Comparison of ENCODE assay signal across 10 mouse cellular contexts in the genomic region with DNA sequence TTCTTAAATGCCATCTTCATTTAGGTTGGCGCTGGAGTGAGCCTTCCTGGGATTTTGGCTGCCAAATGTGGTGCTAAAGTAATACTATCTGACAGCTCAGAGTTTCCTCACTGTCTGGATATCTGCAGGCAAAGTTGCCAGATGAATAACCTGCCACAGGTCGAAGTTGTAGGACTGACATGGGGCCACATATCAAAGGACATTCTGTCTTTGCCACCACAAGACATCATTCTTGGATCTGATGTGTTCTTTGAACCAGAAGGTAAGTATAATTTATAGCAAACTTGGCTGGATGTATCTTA. TPM values are rescaled to one million over a fixed set of nuclear protein-coding genes. Genes with fewer than 3 reads are reported as not detected.
DNase-seq lines count a peak whose midpoint lies in the region; ATAC-seq and TF ChIP-seq lines count a peak whose summit lies in the region.
"Not testable (repeated sequence)": the region's sequence is repeated elsewhere in the genome, so short reads cannot be mapped to it uniquely, and the experiment has no call there.
"Had no signal": no experiment of that assay in that cellular context is flagged by ENCODE, and none has a peak within 500 bp of the region (broad histone marks: within the 10 kb centered on the region; RNA-seq: fewer than 3 reads in every experiment).

No protein-coding gene starts in this region.

- H3K4me2 ChIP-seq in liver, embryonic 11.5 days; lung, embryonic 15.5 days: not testable (repeated sequence)
- H3K4me2 ChIP-seq in liver, embryonic 13.5 days = 0 out of 2 replicates have a peak overlapping the region, but pooled peaks have one; percentile 28
- H3K4me2 ChIP-seq in myocyte (ENCODE audit: low read depth) = peak overlapping the region; percentile 7

- H3K4me3 ChIP-seq in ES-E14 (ENCODE audit: insufficient read depth in 1 of 2, low read depth in 1 of 2, low read length in 2 of 2, poor library complexity in 1 of 2, severe bottlenecking in 1 of 2); gastrocnemius, adult 2 months; lung, embryonic 15.5 days; myocyte: not testable (repeated sequence)
- peak overlapping the region; percentile 17 for H3K4me3 ChIP-seq in liver, embryonic 11.5 days (ENCODE audit: low read depth, low read length)
- H3K4me3 ChIP-seq in liver, embryonic 13.5 days (replicated peaks) = peak overlapping the region; percentile 10; the same call in 1 of the 2 replicates

- in situ Hi-C loops in ES-E14 (cut with MboI; ENCODE audit: low sequenced_read_pairs in 2 of 2, unreplicated experiment in 2 of 2) = not testable (repeated sequence)

- intact Hi-C loops in gastrocnemius, adult 2 months (cut with DNase I) = not testable (repeated sequence)

- not testable (repeated sequence) for ATAC-seq in liver, embryonic 11.5 days (replicated peaks; ENCODE audit: low FRiP score); liver, embryonic 13.5 days (ENCODE audit: low read depth); lung, embryonic 15.5 days (ENCODE audit: borderline replicate concordance, extremely low read depth, low FRiP score, low TSS enrichment)

- not testable (repeated sequence) for DNase-seq in ES-E14 (ENCODE audit: low read depth, low spot score); gastrocnemius, adult 2 months; liver, embryonic 11.5 days (ENCODE audit: low spot score); liver, embryonic 13.5 days
- DNase-seq in cerebellum, adult 11-12 months = peak; percentile 12

- H3ac ChIP-seq in myocyte (ENCODE audit: control insufficient read depth, insufficient read length) = not testable (repeated sequence)

- not testable (repeated sequence) for H3K9ac ChIP-seq in ES-E14 (ENCODE audit: insufficient read depth, low read depth, low read length, poor library complexity, severe bottlenecking); liver, embryonic 11.5 days (ENCODE audit: low read depth, low read length); lung, embryonic 15.5 days
- peak overlapping the region; percentile 43 for H3K9ac ChIP-seq in liver, embryonic 13.5 days

- H3K4me1 ChIP-seq in ES-E14 (ENCODE audit: control insufficient read depth in 2 of 2, insufficient read depth in 2 of 2, low read length in 2 of 2, poor library complexity in 1 of 2) = not testable (repeated sequence)
- H3K4me1 ChIP-seq in liver, embryonic 11.5 days (replicated peaks; ENCODE audit: control insufficient read depth, insufficient read depth, low read length) = peaks cover 14% of the 10 kb centered on the region
- peaks cover 64% of the 10 kb centered on the region for H3K4me1 ChIP-seq in liver, embryonic 13.5 days (replicated peaks)
- peaks cover 29% of the 10 kb centered on the region for H3K4me1 ChIP-seq in lung, embryonic 15.5 days

- not testable (repeated sequence) for H3K27ac ChIP-seq in ES-E14 (ENCODE audit: insufficient read depth, low read depth, low read length, poor library complexity, severe bottlenecking); liver, embryonic 11.5 days (ENCODE audit: low read depth, low read length)
- peak overlapping the region; percentile 32 for H3K27ac ChIP-seq in gastrocnemius, adult 2 months
- peak overlapping the region; percentile 9; the same call in 1 of the 2 replicates for H3K27ac ChIP-seq in liver, embryonic 13.5 days
- 0 out of 2 replicates have a peak overlapping the region, but pooled peaks have one; percentile 6 for H3K27ac ChIP-seq in lung, embryonic 15.5 days

- peaks cover 27% of the 10 kb centered on the region for H3K36me3 ChIP-seq in ES-E14 (ENCODE audit: control insufficient read depth, insufficient read depth, low read length, poor library complexity, severe bottlenecking)
- peaks cover 21% of the 10 kb centered on the region for H3K36me3 ChIP-seq in liver, embryonic 11.5 days (ENCODE audit: control insufficient read depth, insufficient read depth, low read length)
- peaks cover 65% of the 10 kb centered on the region for H3K36me3 ChIP-seq in liver, embryonic 13.5 days
- H3K36me3 ChIP-seq in lung, embryonic 15.5 days = peaks cover 38% of the 10 kb centered on the region
- H3K36me3 ChIP-seq in myocyte (ENCODE audit: control insufficient read depth, insufficient read depth) = peaks cover 44% of the 10 kb centered on the region

- TF ChIP-seq CTCF in gastrocnemius, adult 2 months (IDR thresholded peaks at IDR 0.05) = not testable (repeated sequence)

- TF ChIP-seq POLR2A in myocyte (IDR thresholded peaks at IDR 0.05; ENCODE audit: insufficient read length, low read depth) = not testable (repeated sequence)

- WGBS in liver, embryonic 11.5 days = 60% methylated on average over 2 of the region's 2 CpGs
- WGBS in liver, embryonic 13.5 days (ENCODE audit: insufficient replicate concordance) = 58% methylated on average over 2 of the region's 2 CpGs
- WGBS in lung, embryonic 15.5 days = 74% methylated on average over 2 of the region's 2 CpGs

- not testable (repeated sequence) for H3K27me3 ChIP-seq in liver, embryonic 11.5 days (replicated peaks; ENCODE audit: control insufficient read depth, insufficient read depth, low read length); liver, embryonic 13.5 days; lung, embryonic 15.5 days; myocyte (ENCODE audit: control insufficient read depth, insufficient read depth, insufficient read length)

- not testable (repeated sequence) for H3K9me3 ChIP-seq in ES-E14 (ENCODE audit: control insufficient read depth, insufficient read depth, low read depth, low read length); liver, embryonic 11.5 days (ENCODE audit: control insufficient read depth, low read length); liver, embryonic 13.5 days (replicated peaks); lung, embryonic 15.5 days

- H3K79me2 ChIP-seq in myocyte (ENCODE audit: control insufficient read depth, insufficient read depth) = peaks cover 46% of the 10 kb centered on the region

TF ChIP-seq in ES-E14, 5 proteins besides CTCF, POLR2A, EP300 and RAD21:
- TF ChIP-seq CHD2 (IDR thresholded peaks at IDR 0.05; ENCODE audit: low read depth, low read length) = peak; percentile 27; the same call in 1 of the 2 replicates

RNA-seq across cellular contexts. Expression of a gene that starts 3.4 kb away (rescaled TPM):
- 21.5 and 26.5 TPM in 2 replicates for total RNA-seq in ES-E14 (2012; rRNA removed)
- 10 to 100 TPM; 21.5 to 23.9 TPM for total RNA-seq in gastrocnemius, adult 2 months (2021)
- polyA plus RNA-seq in liver, embryonic 11.5 days (2014; fragmentation: Nextera tagmentation; extraction: Ambion mirVana) = 21.4 and 23.9 TPM in 2 replicates
- polyA plus RNA-seq in liver, embryonic 13.5 days (2015; fragmentation: Nextera tagmentation; extraction: Ambion mirVana) = 10.4 and 11.8 TPM in 2 replicates
- polyA plus RNA-seq in lung, embryonic 15.5 days (2015; fragmentation: Nextera tagmentation; extraction: Ambion mirVana) = 30.3 and 30.5 TPM in 2 replicates
- polyA plus RNA-seq in myocyte (2012; fragmentation: generic; extraction: Trizol) = 40.0 TPM

RNA-seq across cellular contexts. Expression of a gene that starts 4.1 kb away (rescaled TPM):
- 361 and 367 TPM in 2 replicates for total RNA-seq in ES-E14 (2012; rRNA removed)
- 10 to 100 TPM; 81.8 to 84.8 TPM for total RNA-seq in gastrocnemius, adult 2 months (2021)
- polyA plus RNA-seq in liver, embryonic 11.5 days (2014; fragmentation: Nextera tagmentation; extraction: Ambion mirVana) = 931 and 939 TPM in 2 replicates
- 543 and 573 TPM in 2 replicates for polyA plus RNA-seq in liver, embryonic 13.5 days (2015; fragmentation: Nextera tagmentation; extraction: Ambion mirVana)
- polyA plus RNA-seq in lung, embryonic 15.5 days (2015; fragmentation: Nextera tagmentation; extraction: Ambion mirVana) = 857 and 876 TPM in 2 replicates
- polyA plus RNA-seq in myocyte (2012; fragmentation: generic; extraction: Trizol) = 145 TPM

RNA-seq across cellular contexts. Expression of a gene that starts 5.6 kb away (rescaled TPM):
- 78.1 and 80.8 TPM in 2 replicates for total RNA-seq in ES-E14 (2012; rRNA removed)
- total RNA-seq in gastrocnemius, adult 2 months (2021) = 10 to 100 TPM; 21.7 to 30.4 TPM
- polyA plus RNA-seq in liver, embryonic 11.5 days (2014; fragmentation: Nextera tagmentation; extraction: Ambion mirVana) = 93.1 and 102 TPM in 2 replicates
- polyA plus RNA-seq in liver, embryonic 13.5 days (2015; fragmentation: Nextera tagmentation; extraction: Ambion mirVana) = 38.1 and 40.1 TPM in 2 replicates
- polyA plus RNA-seq in lung, embryonic 15.5 days (2015; fragmentation: Nextera tagmentation; extraction: Ambion mirVana) = 64.2 and 65.7 TPM in 2 replicates
- polyA plus RNA-seq in myocyte (2012; fragmentation: generic; extraction: Trizol) = 55.1 TPM

RNA-seq across cellular contexts. Expression of a gene that starts 5.8 kb away (rescaled TPM):
- 34.4 and 36.6 TPM in 2 replicates for total RNA-seq in ES-E14 (2012; rRNA removed)
- total RNA-seq in gastrocnemius, adult 2 months (2021) = 10 to 100 TPM; 35.4 to 42.9 TPM
- 65.1 and 73.9 TPM in 2 replicates for polyA plus RNA-seq in liver, embryonic 11.5 days (2014; fragmentation: Nextera tagmentation; extraction: Ambion mirVana)
- 44.2 and 47.0 TPM in 2 replicates for polyA plus RNA-seq in liver, embryonic 13.5 days (2015; fragmentation: Nextera tagmentation; extraction: Ambion mirVana)
- 61.3 and 61.9 TPM in 2 replicates for polyA plus RNA-seq in lung, embryonic 15.5 days (2015; fragmentation: Nextera tagmentation; extraction: Ambion mirVana)
- 34.0 TPM for polyA plus RNA-seq in myocyte (2012; fragmentation: generic; extraction: Trizol)

RNA-seq across cellular contexts. Expression of a gene that starts 21.0 kb away (rescaled TPM):
- total RNA-seq in ES-E14 (2012; rRNA removed) = 5.8 and 9.4 TPM in 2 replicates
- 10 to 100 TPM in 1 of 2 experiments, 1 to 10 TPM in 1; 6.7 to 12.7 TPM for total RNA-seq in gastrocnemius, adult 2 months (2021)
- polyA plus RNA-seq in liver, embryonic 11.5 days (2014; fragmentation: Nextera tagmentation; extraction: Ambion mirVana) = 8.4 and 9.3 TPM in 2 replicates
- 2.0 and 2.5 TPM in 2 replicates for polyA plus RNA-seq in liver, embryonic 13.5 days (2015; fragmentation: Nextera tagmentation; extraction: Ambion mirVana)
- 18.8 and 19.0 TPM in 2 replicates for polyA plus RNA-seq in lung, embryonic 15.5 days (2015; fragmentation: Nextera tagmentation; extraction: Ambion mirVana)
- 126 TPM for polyA plus RNA-seq in myocyte (2012; fragmentation: generic; extraction: Trizol)
- total RNA-seq: CH12.LX had no signal
- polyA plus RNA-seq: activated CD4-positive, CD25-positive, alpha-beta regulatory T cell, adult 4 months; CD4-positive, CD25-positive, alpha-beta regulatory T cell, adult 4 months had no signal
